Mouse (Mus musculus): ENCODE results near the gene Timm13. TPM values are rescaled to one million over a fixed set of nuclear protein-coding genes. Genes with fewer than 3 reads are reported as not detected.

Gene Timm13
- polyA plus RNA-seq, 1 experiment from 2014 or later = 233 TPM

DNA sequence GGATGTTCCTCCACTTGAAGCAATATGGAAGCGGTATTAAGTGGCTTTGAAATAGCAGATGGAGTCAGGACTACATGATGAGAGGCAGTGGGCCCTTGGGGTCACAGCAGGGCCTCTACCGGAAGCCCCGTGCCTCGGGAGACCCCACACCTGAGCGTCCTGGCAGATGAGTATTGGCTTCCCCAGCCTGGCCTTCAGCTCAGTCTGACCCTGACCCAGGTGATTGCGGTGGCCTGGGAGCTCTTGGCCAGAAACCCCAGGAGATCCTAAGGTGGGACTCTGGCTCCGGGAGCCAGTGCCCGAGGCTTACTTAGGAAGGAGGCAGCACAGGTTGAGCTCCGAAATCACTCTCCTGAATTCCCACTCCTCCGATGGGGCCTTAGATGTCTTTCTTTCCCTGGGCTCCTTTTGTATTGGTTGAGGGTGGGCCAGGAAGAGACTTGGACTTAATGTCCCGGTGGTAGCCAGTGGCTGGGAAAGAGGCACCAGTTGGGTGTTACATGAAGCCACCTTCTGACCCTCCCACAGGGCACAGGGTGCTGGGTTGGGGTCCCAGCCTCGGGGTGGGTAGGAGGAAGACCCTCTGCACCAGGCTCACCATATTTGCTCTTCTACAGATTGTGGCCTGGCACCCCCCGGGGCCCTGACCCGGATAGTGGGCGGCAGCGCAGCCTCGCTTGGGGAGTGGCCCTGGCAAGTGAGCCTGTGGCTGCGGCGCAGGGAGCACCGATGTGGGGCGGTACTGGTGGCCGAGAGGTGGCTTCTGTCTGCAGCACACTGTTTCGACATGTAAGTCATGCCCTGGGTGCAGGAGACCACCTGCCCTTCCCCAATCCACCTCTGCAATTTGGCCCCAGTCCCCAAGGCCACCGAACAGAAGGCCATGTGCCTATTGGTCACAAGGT is 3.9 kb downstream of the Timm13 start:
- DNase-seq (ENCODE audit: low spot score) = no peak
- peaks cover 10% of the 10 kb centered on the region for H3K4me1 ChIP-seq (ENCODE audit: insufficient read depth, low read depth, low read length)
- H3K27me3 ChIP-seq (replicated peaks; ENCODE audit: insufficient read depth, low read length) = no peaks in the 10 kb centered on the region
- ATAC-seq = no peak
- no peak overlapping the region for H3K9ac ChIP-seq (replicated peaks; ENCODE audit: low read depth)
- no peak overlapping the region for H3K4me2 ChIP-seq (replicated peaks; ENCODE audit: low read depth, low read length)
- H3K27ac ChIP-seq (ENCODE audit: low read length) = no peak overlapping the region
- TF ChIP-seq EP300 (IDR thresholded peaks at IDR 0.05) (no peak), CTCF (IDR thresholded peaks at IDR 0.05) (no peak)
- H3K4me3 ChIP-seq (ENCODE audit: low read depth, low read length) = no peak overlapping the region
- no peaks in the 10 kb centered on the region for H3K36me3 ChIP-seq (ENCODE audit: insufficient read depth, low read length)
- H3K9me3 ChIP-seq (ENCODE audit: low read length) = no peaks in the 10 kb centered on the region
- WGBS = 66% methylated on average over 24 of the region's 24 CpGs

DNA sequence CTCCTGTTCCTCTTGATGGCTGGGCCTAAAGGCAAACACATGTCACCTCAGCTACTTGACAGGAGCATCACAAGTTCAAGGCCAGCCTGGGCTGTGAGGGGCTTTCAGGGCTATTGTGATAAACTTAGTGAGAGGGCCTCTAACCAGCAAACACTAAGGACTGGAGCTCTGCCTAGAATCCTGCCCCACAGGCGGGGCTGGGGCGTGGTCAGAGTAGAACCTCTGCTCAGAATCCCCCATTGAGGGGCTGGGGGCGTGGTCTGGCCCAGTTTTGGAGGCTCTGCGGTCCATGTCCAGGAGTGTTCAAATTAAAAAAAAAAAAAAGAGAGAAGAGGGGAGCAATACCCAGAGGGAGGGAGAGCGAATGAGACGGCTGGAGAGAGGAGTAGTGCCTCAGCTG is 5.1 kb downstream of the Timm13 start:
- WGBS = 82% methylated on average over 6 of the region's 6 CpGs
- Histone ChIP-seq H3K36me3 (ENCODE audit: insufficient read depth, low read length) (no peaks in the 10 kb centered on the region), H3K27ac (ENCODE audit: low read length) (no peak overlapping the region), H3K27me3 (replicated peaks; ENCODE audit: insufficient read depth, low read length) (no peaks in the 10 kb centered on the region), H3K9me3 (ENCODE audit: low read length) (no peaks in the 10 kb centered on the region), H3K9ac (replicated peaks; ENCODE audit: low read depth) (no peak overlapping the region), H3K4me3 (ENCODE audit: low read depth, low read length) (no peak overlapping the region), H3K4me1 (ENCODE audit: insufficient read depth, low read depth, low read length) (peaks cover 7% of the 10 kb centered on the region), H3K4me2 (replicated peaks; ENCODE audit: low read depth, low read length) (no peak overlapping the region)
- DNase-seq (ENCODE audit: low spot score) (no peak), ATAC-seq (no peak)
- TF ChIP-seq EP300 (IDR thresholded peaks at IDR 0.05) (no peak), CTCF (IDR thresholded peaks at IDR 0.05) (no peak)

DNA sequence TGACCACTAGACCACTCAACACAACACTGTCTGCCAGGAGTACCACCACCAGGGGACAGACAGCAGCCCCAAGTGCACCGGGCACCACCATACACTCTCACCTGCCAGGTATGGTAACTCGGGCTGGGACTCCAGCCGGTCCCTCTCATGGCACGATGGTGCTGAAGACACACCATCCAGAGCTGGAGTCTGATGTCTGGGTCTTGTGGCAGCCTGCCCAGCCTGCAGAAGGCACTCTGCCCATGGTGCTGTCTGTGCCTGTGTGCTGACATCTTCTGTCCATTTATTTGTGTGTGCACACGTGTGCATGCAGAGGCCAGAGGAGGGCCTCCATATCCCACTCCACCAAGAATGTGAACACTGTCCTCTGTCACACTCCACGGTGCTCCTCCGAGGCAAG is 5.7 kb downstream of the Timm13 start:
- DNase-seq (ENCODE audit: low spot score) = no peak
- Histone ChIP-seq H3K36me3 (ENCODE audit: insufficient read depth, low read length) (no peaks in the 10 kb centered on the region), H3K9me3 (ENCODE audit: low read length) (no peaks in the 10 kb centered on the region), H3K9ac (replicated peaks; ENCODE audit: low read depth) (no peak overlapping the region), H3K27me3 (replicated peaks; ENCODE audit: insufficient read depth, low read length) (no peaks in the 10 kb centered on the region), H3K4me2 (replicated peaks; ENCODE audit: low read depth, low read length) (no peak overlapping the region), H3K4me3 (ENCODE audit: low read depth, low read length) (no peak overlapping the region), H3K4me1 (ENCODE audit: insufficient read depth, low read depth, low read length) (peaks cover 7% of the 10 kb centered on the region), H3K27ac (ENCODE audit: low read length) (no peak overlapping the region)
- WGBS = 79% methylated on average over 7 of the region's 7 CpGs
- TF ChIP-seq EP300 (IDR thresholded peaks at IDR 0.05) (no peak), CTCF (IDR thresholded peaks at IDR 0.05) (no peak)
- ATAC-seq = no peak

DNA sequence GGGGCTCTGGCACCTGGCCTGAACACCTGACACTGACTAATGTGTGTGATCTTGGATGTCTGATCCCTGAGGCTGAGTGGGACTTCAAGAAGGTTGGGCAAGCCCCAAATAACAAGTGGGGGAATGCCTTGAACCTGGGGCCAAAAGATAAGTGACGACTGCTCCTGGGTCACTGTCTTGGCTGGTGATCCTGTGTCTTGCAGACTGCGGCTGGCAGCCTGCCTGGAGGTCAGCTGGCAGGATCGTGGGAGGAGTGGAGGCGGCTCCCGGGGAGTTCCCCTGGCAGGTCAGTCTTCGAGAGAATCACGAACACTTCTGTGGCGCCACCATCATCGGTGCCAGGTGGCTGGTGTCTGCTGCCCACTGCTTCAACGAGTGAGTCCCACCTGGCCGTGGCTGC is 13.6 kb downstream of the Timm13 start:
- Histone ChIP-seq H3K27ac (ENCODE audit: low read length) (no peak overlapping the region), H3K36me3 (ENCODE audit: insufficient read depth, low read length) (no peaks in the 10 kb centered on the region), H3K4me1 (ENCODE audit: insufficient read depth, low read depth, low read length) (no peaks in the 10 kb centered on the region), H3K9me3 (ENCODE audit: low read length) (no peaks in the 10 kb centered on the region), H3K27me3 (replicated peaks; ENCODE audit: insufficient read depth, low read length) (no peaks in the 10 kb centered on the region), H3K9ac (replicated peaks; ENCODE audit: low read depth) (no peak overlapping the region), H3K4me3 (ENCODE audit: low read depth, low read length) (no peak overlapping the region), H3K4me2 (replicated peaks; ENCODE audit: low read depth, low read length) (no peak overlapping the region)
- TF ChIP-seq EP300 (IDR thresholded peaks at IDR 0.05) = no peak
- no peak for TF ChIP-seq CTCF (IDR thresholded peaks at IDR 0.05)
- 27% methylated on average over 10 of the region's 11 CpGs for WGBS
- DNase-seq (ENCODE audit: low spot score) (peak; percentile 48), ATAC-seq (no peak)

DNA sequence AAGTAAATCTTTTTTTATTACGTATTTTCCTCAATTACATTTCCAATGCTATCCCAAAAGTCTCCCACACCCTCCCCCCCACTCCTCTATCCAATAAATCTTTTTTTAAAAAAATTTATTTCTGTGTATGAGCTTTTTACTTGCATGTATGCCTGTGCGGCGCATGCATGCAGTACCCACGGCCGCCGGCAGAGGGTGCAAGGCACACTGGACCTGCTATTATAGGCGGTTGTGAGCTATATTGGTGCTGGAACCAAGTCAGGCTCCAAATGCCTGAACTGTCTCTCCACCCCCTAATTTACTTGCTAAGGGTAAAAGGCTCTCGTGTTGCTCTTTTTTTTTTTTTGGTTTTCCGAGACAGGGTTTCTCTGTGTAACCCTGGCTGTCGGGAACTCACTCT is 19.5 kb downstream of the Timm13 start:
- peak; percentile 41; the same call in 1 of the 2 replicates for ATAC-seq
- no peak overlapping the region for H3K9ac ChIP-seq (replicated peaks; ENCODE audit: low read depth)
- TF ChIP-seq CTCF (IDR thresholded peaks at IDR 0.05) (peak; percentile 85), EP300 (IDR thresholded peaks at IDR 0.05) (no peak)
- no peaks in the 10 kb centered on the region for H3K36me3 ChIP-seq (ENCODE audit: insufficient read depth, low read length)
- H3K27me3 ChIP-seq (replicated peaks; ENCODE audit: insufficient read depth, low read length) = no peaks in the 10 kb centered on the region
- H3K4me3 ChIP-seq (ENCODE audit: low read depth, low read length) = no peak overlapping the region
- H3K27ac ChIP-seq (ENCODE audit: low read length) = no peak overlapping the region
- H3K9me3 ChIP-seq (ENCODE audit: low read length) = no peaks in the 10 kb centered on the region
- H3K4me2 ChIP-seq (replicated peaks; ENCODE audit: low read depth, low read length) = no peak overlapping the region
- WGBS = 20% methylated on average over 10 of the region's 10 CpGs
- DNase-seq (ENCODE audit: low spot score) = peak; percentile 62
- H3K4me1 ChIP-seq (ENCODE audit: insufficient read depth, low read depth, low read length) = no peaks in the 10 kb centered on the region

DNA sequence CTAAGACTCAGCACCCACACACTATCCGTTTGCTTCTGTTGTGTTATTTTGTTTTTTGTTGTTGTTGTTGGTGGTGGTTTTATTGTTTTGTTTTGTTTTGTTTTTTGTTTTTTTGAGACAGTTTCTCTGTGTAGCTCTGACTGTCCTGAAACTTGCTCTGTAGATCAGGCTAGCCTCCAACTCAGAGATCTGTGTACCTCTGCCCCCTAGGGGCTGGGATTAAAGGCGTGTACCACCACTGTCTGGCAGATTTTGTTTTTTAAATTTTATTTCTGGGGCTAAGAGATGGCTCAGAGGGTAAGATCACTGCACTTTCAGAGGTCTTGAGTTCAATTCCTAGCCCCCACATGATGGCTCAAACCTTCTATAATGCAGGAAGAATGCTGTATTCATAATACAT is 19.9 kb downstream of the Timm13 start:
- DNase-seq (ENCODE audit: low spot score) = no peak
- H3K9me3 ChIP-seq (ENCODE audit: low read length) = no peaks in the 10 kb centered on the region
- no peak overlapping the region for H3K9ac ChIP-seq (replicated peaks; ENCODE audit: low read depth)
- no peak for ATAC-seq
- no peak overlapping the region for H3K4me3 ChIP-seq (ENCODE audit: low read depth, low read length)
- H3K36me3 ChIP-seq (ENCODE audit: insufficient read depth, low read length) = no peaks in the 10 kb centered on the region
- H3K4me1 ChIP-seq (ENCODE audit: insufficient read depth, low read depth, low read length) = no peaks in the 10 kb centered on the region
- 71% methylated on average over 2 of the region's 2 CpGs for WGBS
- no peaks in the 10 kb centered on the region for H3K27me3 ChIP-seq (replicated peaks; ENCODE audit: insufficient read depth, low read length)
- no peak overlapping the region for H3K4me2 ChIP-seq (replicated peaks; ENCODE audit: low read depth, low read length)
- no peak for TF ChIP-seq EP300 (IDR thresholded peaks at IDR 0.05)
- no peak overlapping the region for H3K27ac ChIP-seq (ENCODE audit: low read length)

All from lung, postnatal 0 days (tissue).